Mouse (Mus musculus) effector memory CD4-positive, alpha-beta T cell, adult 5 months (primary cell): Measurements from ENCODE around the gene Pdlim5. TPM values are rescaled to one million over a fixed set of nuclear protein-coding genes. Genes with fewer than 3 reads are reported as not detected.

Experiments
- polyA plus RNA-seq: library from polyadenylated mRNA; unstranded; fragments of 100-300 nt; shearing (Covaris generic); gene quantifications from one replicate; pipeline ENCODE4 v1.2.1, GENCODE M21; 2017

Gene Pdlim5
- polyA plus RNA-seq, result 50.2 TPM

DNA sequence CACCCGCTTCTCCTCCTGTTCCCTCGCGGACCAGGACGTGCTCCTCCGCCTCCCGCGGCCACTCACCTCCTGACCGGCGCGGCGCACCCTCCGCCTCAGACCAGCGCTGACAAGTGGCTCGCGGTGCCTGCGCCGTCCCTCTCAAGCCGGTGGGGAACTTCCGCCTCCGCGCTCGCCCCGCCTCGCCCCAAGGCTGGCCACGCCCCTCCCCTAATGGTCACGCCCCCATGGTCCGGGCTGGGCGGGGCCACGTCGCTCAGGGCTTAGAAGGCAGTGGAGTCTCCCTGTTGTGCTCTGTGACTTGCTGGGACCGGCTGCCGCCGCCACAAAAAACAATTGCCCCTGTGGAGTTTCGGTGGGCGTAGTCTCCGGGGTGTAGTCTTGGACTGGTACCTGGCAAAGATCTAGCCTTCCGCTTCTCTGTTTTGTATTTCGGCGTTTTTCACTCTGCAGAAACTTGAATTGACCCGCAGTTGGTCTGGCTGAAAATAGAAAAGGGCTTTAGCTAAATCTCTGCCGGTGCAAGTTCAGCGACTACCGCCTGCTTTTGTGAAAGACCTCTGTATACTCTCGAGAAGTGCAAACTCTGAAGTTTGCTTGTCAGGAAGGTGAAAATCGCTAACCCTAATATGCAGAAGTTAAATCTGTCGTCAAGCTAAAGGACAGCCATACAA, at the start of gene Pdlim5:
Gene Pdlim5, minus strand, starts transcription at position 177 of the 674 bp plus-strand sequence.

Other genes with a start within 250 kb of the Pdlim5 start
- gene Bmpr1b, start 226.3 kb downstream of the Pdlim5 start, polyA plus RNA-seq, result not detected
- 11.8 TPM for gene Gbp5, start 98.3 kb upstream of the Pdlim5 start, polyA plus RNA-seq
- 59.0 TPM for gene Gbp7, start 134.6 kb upstream of the Pdlim5 start, polyA plus RNA-seq
- gene Gbp3, start 164.3 kb upstream of the Pdlim5 start, polyA plus RNA-seq, result 37.7 TPM
- gene Gbp2b, start 199.2 kb upstream of the Pdlim5 start, polyA plus RNA-seq, result not detected
- gene Gbp2, start 224.9 kb upstream of the Pdlim5 start, polyA plus RNA-seq, result 34.8 TPM